Mouse (Mus musculus) liver, embryonic 11.5 days (tissue): ENCODE results near the gene Tfrc. TPM values are rescaled to one million over a fixed set of nuclear protein-coding genes. Genes with fewer than 3 reads are reported as not detected.
A peak's percentile ranks its signal among the peaks of the same experiment; 100 is the strongest.

Source experiments
- ATAC-seq: fragments of 200-750 bp; cut with Nextera tagmentation; replicated peaks from 2 replicates; pipeline ENCODE4 v1.8.0; 2017; ENCODE audit warnings: moderate number of reproducible peaks, mild to moderate bottlenecking, moderate TSS enrichment, moderate library complexity; ENCODE audit not compliant: low FRiP score
- DNase-seq: peaks from one replicate; pipeline ENCODE4 v3.0.0-alpha.2; 2017; ENCODE audit warnings: low spot score
- H3K27ac ChIP-seq: fragments of 300-500 bp; sonication (generic); 2 replicates; pipeline ENCODE4 v1.5.1; 2014; ENCODE audit warnings: mild to moderate bottlenecking, low read depth, low read length, control low read depth
- H3K27me3 ChIP-seq: fragments of 300-500 bp; sonication (generic); replicated peaks from 2 replicates; pipeline ENCODE4 v1.6.1; 2014; ENCODE audit warnings: low read length, mixed read lengths; ENCODE audit not compliant: control insufficient read depth, insufficient read depth
- H3K36me3 ChIP-seq: fragments of 300-500 bp; sonication (generic); 2 replicates; pipeline ENCODE4 v1.6.1; 2014; ENCODE audit warnings: mild to moderate bottlenecking, low read length, moderate library complexity, mixed read lengths; ENCODE audit not compliant: control insufficient read depth, insufficient read depth
- H3K4me1 ChIP-seq: fragments of 300-500 bp; sonication (generic); replicated peaks from 2 replicates; pipeline ENCODE4 v1.6.1; 2014; ENCODE audit warnings: low read length, mixed read lengths; ENCODE audit not compliant: control insufficient read depth, insufficient read depth
- H3K4me2 ChIP-seq: fragments of 300-500 bp; sonication (generic); 2 replicates; pipeline ENCODE4 v1.6.1; 2014; ENCODE audit warnings: mild to moderate bottlenecking, control low read depth, moderate library complexity
- H3K4me3 ChIP-seq: fragments of 300-500 bp; sonication (generic); 2 replicates; pipeline ENCODE4 v1.5.1; 2014; ENCODE audit warnings: low read depth, low read length, control low read depth
- H3K9ac ChIP-seq: fragments of 300-500 bp; sonication (generic); 2 replicates; pipeline ENCODE4 v1.6.1; 2014; ENCODE audit warnings: low read depth, low read length, control low read depth
- H3K9me3 ChIP-seq: fragments of 300-500 bp; sonication (generic); 2 replicates; pipeline ENCODE4 v1.6.1; 2016; ENCODE audit warnings: low read length, inconsistent platforms, mixed read lengths; ENCODE audit not compliant: control insufficient read depth
- WGBS: fragments of 180-500 bp; shearing (Covaris S2); extraction: QIAGEN DNeasy Blood & Tissue Kit; methylation state at CpG from one replicate; pipeline ENCODE4 v1.1.7; 2014; 5-methylcytosine and 5-hydroxymethylcytosine counted together
- polyA plus RNA-seq: library from polyadenylated mRNA; unstranded; fragments of >200 nt; fragmentation: Nextera tagmentation; extraction: Ambion mirVana; gene quantifications from 2 replicates; pipeline ENCODE4 v1.2.1, GENCODE M21; 2014

The Tfrc gene
- polyA plus RNA-seq, 1 experiment from 2014 or later: 220 TPM

GRCm38 (mm10) chr16:32672250-32672649 is 63.5 kb downstream of the Tfrc start:
- no peak overlapping the region for H3K4me3 ChIP-seq
- no peaks in the 10 kb centered on the region for H3K27me3 ChIP-seq
- 81% methylated on average over 7 of the region's 7 CpGs for WGBS
- ATAC-seq (no peak), DNase-seq (no peak)
- no peaks in the 10 kb centered on the region for H3K9me3 ChIP-seq
- peaks cover 41% of the 10 kb centered on the region for H3K36me3 ChIP-seq
- H3K27ac ChIP-seq: no peak overlapping the region
- no peak overlapping the region for H3K9ac ChIP-seq
- peaks cover 39% of the 10 kb centered on the region for H3K4me1 ChIP-seq
- H3K4me2 ChIP-seq: no peak overlapping the region

- H3K4me2 ChIP-seq: no peak overlapping the region
- no peak overlapping the region for H3K4me3 ChIP-seq
- ATAC-seq (no peak), DNase-seq (no peak)
- peaks cover 43% of the 10 kb centered on the region for H3K36me3 ChIP-seq
- no peak overlapping the region for H3K9ac ChIP-seq
- WGBS: 79% methylated on average over 13 of the region's 13 CpGs
- H3K4me1 ChIP-seq: peaks cover 32% of the 10 kb centered on the region
- no peaks in the 10 kb centered on the region for H3K9me3 ChIP-seq
- H3K27ac ChIP-seq: no peak overlapping the region
- H3K27me3 ChIP-seq: no peaks in the 10 kb centered on the region
These were observed 64.3 kb downstream of the Tfrc start for GRCm38 (mm10) chr16:32672861-32673560.

GRCm38 (mm10) chr16:32674121-32674740 is 65.5 kb downstream of the Tfrc start:
- H3K27me3 ChIP-seq: no peaks in the 10 kb centered on the region
- peaks cover 44% of the 10 kb centered on the region for H3K36me3 ChIP-seq
- H3K9me3 ChIP-seq: no peaks in the 10 kb centered on the region
- no peak overlapping the region for H3K4me2 ChIP-seq
- H3K9ac ChIP-seq: no peak overlapping the region
- H3K27ac ChIP-seq: no peak overlapping the region
- DNase-seq: no peak
- no peak for ATAC-seq
- H3K4me1 ChIP-seq: peaks cover 33% of the 10 kb centered on the region
- 89% methylated on average over 17 of the region's 17 CpGs for WGBS
- no peak overlapping the region for H3K4me3 ChIP-seq

- WGBS: 79% methylated on average over 10 of the region's 10 CpGs
- Histone ChIP-seq H3K9me3 (no peaks in the 10 kb centered on the region), H3K4me2 (no peak overlapping the region), H3K36me3 (peaks cover 52% of the 10 kb centered on the region), H3K4me1 (peaks cover 13% of the 10 kb centered on the region; the same call in 1 of the 2 replicates), H3K27me3 (no peaks in the 10 kb centered on the region), H3K27ac (no peak overlapping the region), H3K4me3 (no peak overlapping the region), H3K9ac (no peak overlapping the region)
- no peak for DNase-seq
- ATAC-seq: no peak
These were observed 68.5 kb downstream of the Tfrc start for GRCm38 (mm10) chr16:32677040-32677700.

- Histone ChIP-seq H3K9me3 (no peaks in the 10 kb centered on the region), H3K4me2 (no peak overlapping the region), H3K4me1 (peaks cover 8% of the 10 kb centered on the region; the same call in 1 of the 2 replicates), H3K4me3 (no peak overlapping the region), H3K27me3 (no peaks in the 10 kb centered on the region), H3K36me3 (peaks cover 53% of the 10 kb centered on the region), H3K9ac (no peak overlapping the region), H3K27ac (no peak overlapping the region)
- 85% methylated on average over 14 of the region's 14 CpGs for WGBS
- ATAC-seq (no peak), DNase-seq (no peak)
These were observed 69.2 kb downstream of the Tfrc start for GRCm38 (mm10) chr16:32677903-32678302.

- DNase-seq (no peak), ATAC-seq (no peak)
- no peak overlapping the region for H3K27ac ChIP-seq
- WGBS: 84% methylated on average over 14 of the region's 14 CpGs
- H3K4me1 ChIP-seq: 0 out of 2 replicates have a peak, but pooled peaks cover 4% of the 10 kb centered on the region
- no peaks in the 10 kb centered on the region for H3K9me3 ChIP-seq
- H3K4me2 ChIP-seq: no peak overlapping the region
- no peaks in the 10 kb centered on the region for H3K27me3 ChIP-seq
- H3K36me3 ChIP-seq: peaks cover 50% of the 10 kb centered on the region
- H3K9ac ChIP-seq: peak overlapping the region; percentile 25; the same call in 1 of the 2 replicates
- H3K4me3 ChIP-seq: no peak overlapping the region
These were observed 70.1 kb downstream of the Tfrc start for GRCm38 (mm10) chr16:32678812-32679211.

- H3K4me1 ChIP-seq: 0 out of 2 replicates have a peak, but pooled peaks cover 4% of the 10 kb centered on the region
- ATAC-seq: no peak
- no peak overlapping the region for H3K27ac ChIP-seq
- no peaks in the 10 kb centered on the region for H3K9me3 ChIP-seq
- H3K9ac ChIP-seq: no peak overlapping the region
- H3K4me3 ChIP-seq: no peak overlapping the region
- DNase-seq: no peak
- peaks cover 45% of the 10 kb centered on the region for H3K36me3 ChIP-seq
- H3K27me3 ChIP-seq: no peaks in the 10 kb centered on the region
- 92% methylated on average over 16 of the region's 16 CpGs for WGBS
- no peak overlapping the region for H3K4me2 ChIP-seq
These were observed 71.3 kb downstream of the Tfrc start for GRCm38 (mm10) chr16:32679976-32680375.

GRCm38 (mm10) chr16:32680806-32681205 is 72.1 kb downstream of the Tfrc start:
- no peak for DNase-seq
- Histone ChIP-seq H3K4me3 (no peak overlapping the region), H3K4me2 (no peak overlapping the region), H3K36me3 (peaks cover 38% of the 10 kb centered on the region), H3K27me3 (no peaks in the 10 kb centered on the region), H3K9me3 (no peaks in the 10 kb centered on the region), H3K9ac (no peak overlapping the region), H3K27ac (no peak overlapping the region), H3K4me1 (0 out of 2 replicates have a peak, but pooled peaks cover 4% of the 10 kb centered on the region)
- 89% methylated on average over 6 of the region's 6 CpGs for WGBS
- ATAC-seq: no peak
